Mouse (Mus musculus) bone marrow macrophage, adult 2 months (primary cell): ENCODE results near the gene Fgfr1op.

Experiments
- CTCF ChIP-seq: IDR thresholded peaks from 2 replicates; pipeline ENCODE4 v1.5.1; 2012; ENCODE audit warnings: low read depth, mild to moderate bottlenecking, low read length, moderate library complexity
- POLR2A ChIP-seq: IDR thresholded peaks from 2 replicates; pipeline ENCODE4 v1.6.1; 2012; ENCODE audit warnings: mild to moderate bottlenecking, low read depth, low read length, borderline replicate concordance

DNA sequence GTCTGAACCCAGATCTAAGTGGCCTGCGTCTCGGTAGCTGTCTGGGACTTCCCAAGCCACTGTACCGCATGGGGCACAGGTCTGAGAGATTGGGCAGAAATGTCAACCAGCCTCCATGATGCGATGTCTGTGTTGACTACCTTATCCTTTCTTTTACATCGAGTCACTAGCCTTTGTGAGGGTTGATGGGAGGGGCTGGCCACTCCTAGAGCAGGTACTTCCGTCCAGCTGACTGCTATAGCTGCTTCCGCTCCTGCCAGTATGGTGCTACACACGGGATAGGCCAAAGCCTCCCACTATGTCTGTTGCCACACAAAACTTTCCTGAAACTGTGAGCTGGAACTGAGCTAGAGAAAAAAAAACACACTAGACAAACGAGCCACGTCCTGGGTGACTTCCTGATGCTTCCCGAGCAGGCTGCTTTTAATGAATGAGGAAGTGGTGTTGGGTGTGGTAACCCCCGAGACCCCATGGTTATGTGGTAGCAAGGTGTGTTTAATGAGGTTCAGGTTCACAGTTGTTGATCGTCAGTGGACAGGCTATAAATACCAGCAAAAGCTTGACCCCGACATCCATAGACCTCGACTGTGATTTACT lies 68.4 kb downstream of the Fgfr1op start:
- TF ChIP-seq CTCF (no peak), POLR2A (no peak)
